Mouse (Mus musculus) midbrain, embryonic 10.5 days (tissue): ENCODE data around the gene Lrwd1. TPM values are rescaled to one million over a fixed set of nuclear protein-coding genes. Genes with fewer than 3 reads are reported as not detected.

Source experiments
- DNase-seq: peaks from one replicate; pipeline ENCODE4 v3.0.0-alpha.2; 2017; ENCODE audit warnings: low spot score
- H3K27ac ChIP-seq: fragments of 300-500 bp; sonication (generic); replicated peaks from 2 replicates; pipeline ENCODE4 v1.5.1; 2016; ENCODE audit warnings: mild to moderate bottlenecking
- H3K27me3 ChIP-seq: fragments of 300-500 bp; sonication (generic); 2 replicates; pipeline ENCODE4 v1.6.1; 2016; ENCODE audit warnings: low read depth, mild to moderate bottlenecking; ENCODE audit not compliant: poor library complexity, severe bottlenecking
- H3K36me3 ChIP-seq: fragments of 300-500 bp; sonication (generic); 2 replicates; pipeline ENCODE4 v1.6.1; 2016; ENCODE audit warnings: mild to moderate bottlenecking, moderate library complexity
- H3K4me1 ChIP-seq: fragments of 300-500 bp; sonication (generic); 2 replicates; pipeline ENCODE4 v1.6.1; 2016
- H3K4me3 ChIP-seq: fragments of 300-500 bp; sonication (generic); 2 replicates; pipeline ENCODE4 v1.5.1; 2016; ENCODE audit warnings: mild to moderate bottlenecking, moderate library complexity
- H3K9me3 ChIP-seq: fragments of 300-500 bp; sonication (generic); replicated peaks from 2 replicates; pipeline ENCODE4 v1.6.1; 2016; ENCODE audit warnings: mild to moderate bottlenecking
- WGBS: fragments of 180-500 bp; shearing (Covaris S2); methylation state at CpG from one replicate; pipeline ENCODE4 v1.1.7; 2016; 5-methylcytosine and 5-hydroxymethylcytosine counted together
- polyA plus RNA-seq: library from polyadenylated mRNA; unstranded; fragments of >200 nt; fragmentation: Nextera tagmentation; extraction: Ambion mirVana; gene quantifications from 2 replicates; pipeline ENCODE4 v1.2.1, GENCODE M21; 2016

Lrwd1 gene
- polyA plus RNA-seq, 1 experiment from 2014 or later: 59.0 TPM

DNA sequence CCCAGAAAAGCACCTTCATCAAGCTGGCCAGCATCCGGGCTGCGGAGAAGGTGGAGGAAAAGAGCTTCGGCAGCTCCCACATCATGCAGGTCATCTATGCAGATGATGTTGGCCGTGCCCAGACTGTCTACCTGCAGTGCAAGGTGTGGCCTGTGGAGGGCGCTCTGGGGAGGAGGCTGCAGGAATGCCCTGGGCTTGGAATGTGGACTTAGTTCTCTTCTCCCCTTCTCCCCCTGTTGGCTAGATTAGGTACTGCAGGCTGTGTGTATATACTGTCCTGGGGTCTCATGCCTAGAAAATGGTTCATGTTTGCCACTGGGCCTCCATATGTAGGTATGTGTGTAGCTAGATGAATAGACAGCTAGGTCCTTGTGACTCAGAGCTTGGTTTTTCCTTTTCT, 31.4 kb downstream of the Lrwd1 start:
- H3K9me3 ChIP-seq: no peaks in the 10 kb centered on the region
- no peaks in the 10 kb centered on the region for H3K36me3 ChIP-seq
- no peak for DNase-seq
- no peak overlapping the region for H3K27ac ChIP-seq
- H3K4me1 ChIP-seq: peaks cover 18% of the 10 kb centered on the region
- 84% methylated on average over 5 of the region's 5 CpGs for WGBS
- peaks cover 42% of the 10 kb centered on the region for H3K27me3 ChIP-seq
- no peak overlapping the region for H3K4me3 ChIP-seq

- Histone ChIP-seq H3K4me3 (peak overlapping the region; percentile 49), H3K27ac (peak overlapping the region; percentile 68), H3K9me3 (no peaks in the 10 kb centered on the region), H3K36me3 (no peaks in the 10 kb centered on the region), H3K4me1 (peaks cover 18% of the 10 kb centered on the region), H3K27me3 (peaks cover 47% of the 10 kb centered on the region)
- WGBS: 8% methylated on average over 41 of the region's 41 CpGs
- peak; percentile 79 for DNase-seq
These were observed 33.6 kb downstream of the Lrwd1 start for GRCm38 (mm10) chr5:136102099-136102820.

GRCm38 (mm10) chr5:136098536-136098935, 37.3 kb downstream of the Lrwd1 start:
- peaks cover 38% of the 10 kb centered on the region for H3K27me3 ChIP-seq
- H3K4me3 ChIP-seq: no peak overlapping the region
- peaks cover 30% of the 10 kb centered on the region for H3K4me1 ChIP-seq
- no peaks in the 10 kb centered on the region for H3K9me3 ChIP-seq
- no peaks in the 10 kb centered on the region for H3K36me3 ChIP-seq
- WGBS: 83% methylated on average over 10 of the region's 10 CpGs
- no peak overlapping the region for H3K27ac ChIP-seq
- DNase-seq: no peak

- peaks cover 12% of the 10 kb centered on the region for H3K4me1 ChIP-seq
- DNase-seq: no peak
- H3K9me3 ChIP-seq: no peaks in the 10 kb centered on the region
- H3K36me3 ChIP-seq: no peaks in the 10 kb centered on the region
- H3K27ac ChIP-seq: no peak overlapping the region
- 74% methylated on average over 7 of the region's 7 CpGs for WGBS
- H3K27me3 ChIP-seq: peaks cover 10% of the 10 kb centered on the region; the same call in 1 of the 2 replicates
- no peak overlapping the region for H3K4me3 ChIP-seq
These were observed 40.8 kb downstream of the Lrwd1 start for GRCm38 (mm10) chr5:136095089-136095488.

DNA sequence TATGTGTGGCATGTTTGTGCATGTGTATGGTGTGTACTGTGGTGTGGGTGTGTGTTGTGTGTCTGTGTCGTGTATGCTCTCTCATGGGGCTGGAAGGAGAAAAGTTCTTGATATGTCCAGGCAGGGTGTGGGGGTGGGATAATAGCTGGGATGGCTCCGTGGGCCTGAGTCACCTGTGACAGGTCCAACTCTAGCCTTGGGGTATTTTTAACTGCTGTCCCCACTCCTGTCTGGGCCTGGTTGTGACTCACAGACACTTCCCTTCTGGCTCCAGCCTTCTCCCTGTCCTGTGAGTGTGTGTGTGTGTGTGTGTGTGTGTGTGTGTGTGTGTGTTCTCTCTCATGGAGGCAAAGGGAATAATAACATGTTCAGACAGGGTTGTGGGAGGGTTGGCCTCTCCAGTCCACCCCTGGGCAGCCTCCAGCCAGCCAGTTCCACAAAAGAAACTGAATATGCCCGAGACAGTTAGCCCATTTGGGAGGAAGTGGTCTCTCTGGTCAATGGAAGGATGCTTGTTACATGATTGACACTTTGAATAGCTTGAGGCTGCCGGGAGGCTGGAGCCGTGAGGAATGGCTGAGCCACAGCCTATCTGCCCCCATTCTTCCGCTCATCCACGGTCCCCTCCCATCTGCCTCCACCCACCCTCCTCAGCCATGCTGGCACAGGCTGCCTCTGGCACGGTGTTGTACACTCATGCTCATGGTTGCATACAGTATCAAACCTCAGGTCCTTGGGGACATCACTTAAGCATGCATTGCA, 41.4 kb downstream of the Lrwd1 start:
- Histone ChIP-seq H3K27ac (no peak overlapping the region), H3K36me3 (no peaks in the 10 kb centered on the region), H3K9me3 (no peaks in the 10 kb centered on the region), H3K4me1 (peaks cover 12% of the 10 kb centered on the region), H3K27me3 (peaks cover 14% of the 10 kb centered on the region), H3K4me3 (no peak overlapping the region)
- WGBS: 72% methylated on average over 8 of the region's 8 CpGs
- no peak for DNase-seq

GRCm38 (mm10) chr5:136091927-136092326, 43.9 kb downstream of the Lrwd1 start:
- H3K27ac ChIP-seq: no peak overlapping the region
- H3K4me3 ChIP-seq: no peak overlapping the region
- H3K4me1 ChIP-seq: peaks cover 21% of the 10 kb centered on the region
- H3K27me3 ChIP-seq: peaks cover 26% of the 10 kb centered on the region
- no peaks in the 10 kb centered on the region for H3K36me3 ChIP-seq
- WGBS: 68% methylated on average over 5 of the region's 5 CpGs
- no peaks in the 10 kb centered on the region for H3K9me3 ChIP-seq
- no peak for DNase-seq

DNA sequence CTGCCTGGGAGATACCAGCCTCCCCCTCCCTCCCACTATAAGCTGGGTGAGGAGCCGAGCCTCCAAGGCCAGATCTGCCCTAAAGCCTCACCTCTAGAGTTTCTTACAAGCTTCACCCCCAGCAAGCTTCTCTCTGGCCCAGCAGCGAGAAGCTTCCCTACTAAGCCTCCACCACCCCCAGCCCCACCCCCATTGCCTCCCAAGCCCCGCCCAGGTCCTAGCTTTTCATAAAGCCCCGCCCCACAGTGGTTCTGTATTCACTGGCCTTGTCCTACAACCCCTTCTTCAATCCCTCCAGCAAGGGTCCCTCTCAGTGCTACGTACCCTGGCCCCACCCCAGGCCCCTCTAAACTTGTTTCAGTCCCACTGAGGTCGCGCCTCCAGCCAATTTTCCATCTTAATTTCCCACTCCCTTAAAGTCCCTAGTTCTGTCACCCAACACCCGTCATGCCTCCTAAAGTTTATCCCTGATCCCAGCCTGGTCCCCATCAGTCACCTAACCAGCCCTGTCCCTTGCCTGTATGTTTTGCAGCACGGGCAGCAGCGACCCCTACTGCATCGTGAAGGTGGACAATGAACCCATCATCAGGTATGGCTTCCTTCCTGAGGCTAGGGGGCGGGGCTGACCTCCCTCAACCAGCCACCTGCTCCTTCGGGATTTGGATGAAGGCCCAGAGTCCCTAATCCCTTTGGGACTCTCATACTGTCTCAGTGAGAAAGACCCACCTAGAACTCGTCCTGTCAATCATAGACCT, 46.9 kb downstream of the Lrwd1 start:
- Histone ChIP-seq H3K4me1 (peaks cover 28% of the 10 kb centered on the region), H3K4me3 (no peak overlapping the region), H3K27ac (no peak overlapping the region), H3K27me3 (peaks cover 55% of the 10 kb centered on the region), H3K9me3 (no peaks in the 10 kb centered on the region), H3K36me3 (no peaks in the 10 kb centered on the region)
- WGBS: 14% methylated on average over 14 of the region's 14 CpGs
- DNase-seq: no peak

DNA sequence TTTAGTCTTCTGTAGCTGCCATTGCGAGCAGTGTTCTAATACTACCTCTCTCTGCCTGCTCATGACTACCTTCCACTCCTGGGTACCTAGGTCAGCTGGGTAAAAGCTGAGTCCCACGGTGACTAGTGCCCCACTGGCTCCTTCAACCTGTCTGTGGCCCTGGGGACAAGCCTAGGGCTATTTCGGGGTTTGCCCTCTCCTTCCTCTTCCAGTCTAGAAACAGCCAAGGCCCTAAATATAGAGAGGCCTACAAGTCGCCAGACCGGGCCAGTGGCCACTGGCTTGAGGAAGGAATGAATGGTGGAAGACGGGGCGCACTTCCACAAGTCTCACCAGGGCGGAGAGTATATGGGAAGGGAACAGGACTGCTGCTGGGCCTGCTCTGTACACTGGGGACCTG, 49.6 kb downstream of the Lrwd1 start:
- H3K4me1 ChIP-seq: peaks cover 37% of the 10 kb centered on the region
- no peaks in the 10 kb centered on the region for H3K9me3 ChIP-seq
- no peak overlapping the region for H3K4me3 ChIP-seq
- no peaks in the 10 kb centered on the region for H3K36me3 ChIP-seq
- peaks cover 57% of the 10 kb centered on the region for H3K27me3 ChIP-seq
- WGBS: 84% methylated on average over 8 of the region's 8 CpGs
- no peak for DNase-seq
- H3K27ac ChIP-seq: no peak overlapping the region

GRCm38 (mm10) chr5:136084891-136085651, 50.8 kb downstream of the Lrwd1 start:
- DNase-seq: peak; percentile 61
- H3K4me1 ChIP-seq: peaks cover 37% of the 10 kb centered on the region
- peak overlapping the region; percentile 63 for H3K4me3 ChIP-seq
- peaks cover 57% of the 10 kb centered on the region for H3K27me3 ChIP-seq
- H3K36me3 ChIP-seq: no peaks in the 10 kb centered on the region
- WGBS: 4% methylated on average over 21 of the region's 21 CpGs
- H3K27ac ChIP-seq: peak overlapping the region; percentile 35; the same call in 1 of the 2 replicates
- H3K9me3 ChIP-seq: no peaks in the 10 kb centered on the region

- H3K9me3 ChIP-seq: no peaks in the 10 kb centered on the region
- H3K27ac ChIP-seq: peak overlapping the region; percentile 65
- no peaks in the 10 kb centered on the region for H3K36me3 ChIP-seq
- peaks cover 37% of the 10 kb centered on the region for H3K4me1 ChIP-seq
- H3K27me3 ChIP-seq: peaks cover 52% of the 10 kb centered on the region
- H3K4me3 ChIP-seq: peak overlapping the region; percentile 63
- 2% methylated on average over 23 of the region's 23 CpGs for WGBS
- peak; percentile 21 for DNase-seq
These were observed 51.6 kb downstream of the Lrwd1 start for GRCm38 (mm10) chr5:136084144-136084881.

GRCm38 (mm10) chr5:136083669-136084107, 52.2 kb downstream of the Lrwd1 start, which contains the start of gene Rasa4:
Gene Rasa4, plus strand, starts transcription at chr5:136083916.
- WGBS: under 1% methylated on average over 28 of the region's 28 CpGs
- H3K9me3 ChIP-seq: no peaks in the 10 kb centered on the region
- H3K27ac ChIP-seq: peak within 1 kb of the TSS; percentile 65
- peak within 1 kb of the TSS; percentile 63 for H3K4me3 ChIP-seq
- peaks cover 33% of the 10 kb centered on the region for H3K4me1 ChIP-seq
- H3K36me3 ChIP-seq: no peaks in the 10 kb centered on the region
- peak; percentile 91 for DNase-seq
- peaks cover 46% of the 10 kb centered on the region for H3K27me3 ChIP-seq
